ENCODE assay signal across 34 mouse cellular contexts in genomic region chr11:12501721-12502120, GRCm38 (mm10). TPM values are rescaled to one million over a fixed set of nuclear protein-coding genes. Genes with fewer than 3 reads are reported as not detected.
"Had no signal": no experiment of that assay in that cellular context is flagged by ENCODE, and none has a peak within 500 bp of the region (broad histone marks: within the 10 kb centered on the region; RNA-seq: fewer than 3 reads in every experiment).

No protein-coding gene starts in this region.

- H3K9me3 ChIP-seq: heart, embryonic 10.5 days; heart, embryonic 12.5 days; heart, embryonic 13.5 days; heart, embryonic 15.5 days; hindbrain, embryonic 10.5 days; hindbrain, embryonic 12.5 days; hindbrain, embryonic 13.5 days; hindbrain, embryonic 15.5 days; kidney, embryonic 15.5 days had no signal

- DNase-seq: heart, postnatal 10 days; heart, postnatal 14 days; heart, postnatal 36 days; heart, postnatal 4 days; kidney, adult 11 months; kidney, adult 18-20 months; kidney, adult 8-10 months; kidney, adult 9 months; kidney, postnatal 10 days; kidney, postnatal 14 days; kidney, postnatal 25 days; kidney, postnatal 36 days; kidney, postnatal 4 days; layer of hippocampus, adult 9-11 months; layer of hippocampus, postnatal 36 days had no signal

- H3K9ac ChIP-seq: heart, embryonic 12.5 days; heart, embryonic 13.5 days; heart, embryonic 15.5 days; hindbrain, embryonic 12.5 days; hindbrain, embryonic 13.5 days; hindbrain, embryonic 14.5 days; hindbrain, embryonic 15.5 days; kidney, embryonic 15.5 days had no signal

- H3K27me3 ChIP-seq: heart, embryonic 12.5 days; heart, embryonic 13.5 days; heart, embryonic 15.5 days; hindbrain, embryonic 12.5 days; hindbrain, embryonic 13.5 days; hindbrain, embryonic 15.5 days; kidney, embryonic 15.5 days had no signal

- H3K4me1 ChIP-seq: heart, embryonic 10.5 days; heart, embryonic 12.5 days; heart, embryonic 13.5 days; heart, embryonic 15.5 days; hindbrain, embryonic 10.5 days; hindbrain, embryonic 12.5 days; hindbrain, embryonic 13.5 days; hindbrain, embryonic 15.5 days; kidney, embryonic 15.5 days had no signal

- H3K27ac ChIP-seq: heart, embryonic 10.5 days; heart, embryonic 13.5 days; heart, embryonic 15.5 days; hindbrain, embryonic 10.5 days; hindbrain, embryonic 12.5 days; hindbrain, embryonic 13.5 days; hindbrain, embryonic 14.5 days; hindbrain, embryonic 15.5 days; hindbrain, postnatal 0 days; kidney, embryonic 15.5 days; kidney, postnatal 0 days; layer of hippocampus, adult 2 months; left cerebral cortex, adult 2 months had no signal

- H3K4me2 ChIP-seq: heart, embryonic 11.5 days; heart, embryonic 12.5 days; heart, embryonic 13.5 days; heart, embryonic 15.5 days; hindbrain, embryonic 12.5 days; hindbrain, embryonic 13.5 days; hindbrain, embryonic 14.5 days; hindbrain, embryonic 15.5 days; kidney, embryonic 15.5 days had no signal

- H3K36me3 ChIP-seq: heart, embryonic 10.5 days; heart, embryonic 12.5 days; heart, embryonic 13.5 days; heart, embryonic 15.5 days; hindbrain, embryonic 10.5 days; hindbrain, embryonic 12.5 days; hindbrain, embryonic 13.5 days; hindbrain, embryonic 15.5 days; kidney, embryonic 15.5 days had no signal

- H3K4me3 ChIP-seq: heart, embryonic 10.5 days; heart, embryonic 12.5 days; heart, embryonic 13.5 days; heart, embryonic 15.5 days; hindbrain, embryonic 10.5 days; hindbrain, embryonic 12.5 days; hindbrain, embryonic 13.5 days; hindbrain, embryonic 15.5 days; kidney, embryonic 15.5 days; layer of hippocampus, adult 2 months; left cerebral cortex, adult 2 months had no signal

- ATAC-seq: hindbrain, embryonic 16.5 days; hindbrain, postnatal 0 days; inflammation-experienced regulatory T-cells, adult 6 months; intestine, embryonic 16.5 days had no signal

RNA-seq across cellular contexts. Expression of gene Cobl, which starts 37.0 kb away (rescaled TPM):
- total RNA-seq: hematopoietic stem cell, adult 5-6 weeks had no signal
